Mouse (Mus musculus): ENCODE results near the gene Fer. TPM values are rescaled to one million over a fixed set of nuclear protein-coding genes. Genes with fewer than 3 reads are reported as not detected.

Fer gene
- polyA plus RNA-seq, 1 experiment from 2014 or later: 34.1 TPM

DNA sequence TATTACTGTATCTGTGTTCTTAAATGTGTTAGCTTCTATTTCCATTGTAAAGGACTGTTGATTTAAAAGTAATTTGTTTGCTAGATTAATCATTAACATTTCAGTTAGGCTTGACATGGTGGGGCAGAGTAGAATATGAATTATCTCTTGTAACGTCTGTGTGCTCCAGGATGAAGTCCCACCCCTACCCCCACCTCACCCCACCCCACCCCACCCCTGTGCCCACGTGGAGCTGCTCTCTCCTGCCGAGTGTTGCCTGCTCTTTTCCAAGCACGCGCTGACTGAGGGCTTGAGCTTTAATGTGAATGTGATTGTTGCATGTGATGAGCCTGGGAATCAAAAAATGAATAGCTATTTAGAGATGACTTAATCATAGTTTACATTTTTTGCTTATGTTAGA is 110.9 kb downstream of the Fer start:
- no peak overlapping the region for H3K4me2 ChIP-seq (replicated peaks; ENCODE audit: low read depth, low read length)
- no peak overlapping the region for H3K9ac ChIP-seq (ENCODE audit: low read depth, low read length)
- no peak overlapping the region for H3K27ac ChIP-seq (ENCODE audit: low read depth, low read length)
- no peaks in the 10 kb centered on the region for H3K27me3 ChIP-seq (ENCODE audit: control insufficient read depth, insufficient read depth, low read length)
- 68% methylated on average over 5 of the region's 5 CpGs for WGBS
- H3K36me3 ChIP-seq (ENCODE audit: control insufficient read depth, insufficient read depth, low read length): no peaks in the 10 kb centered on the region
- no peak for ATAC-seq (ENCODE audit: low FRiP score, low TSS enrichment)
- no peak overlapping the region for H3K4me3 ChIP-seq (ENCODE audit: low read length)
- no peaks in the 10 kb centered on the region for H3K9me3 ChIP-seq (ENCODE audit: control insufficient read depth, low read length)
- no peaks in the 10 kb centered on the region for H3K4me1 ChIP-seq (ENCODE audit: control insufficient read depth, insufficient read depth, low read length)

DNA sequence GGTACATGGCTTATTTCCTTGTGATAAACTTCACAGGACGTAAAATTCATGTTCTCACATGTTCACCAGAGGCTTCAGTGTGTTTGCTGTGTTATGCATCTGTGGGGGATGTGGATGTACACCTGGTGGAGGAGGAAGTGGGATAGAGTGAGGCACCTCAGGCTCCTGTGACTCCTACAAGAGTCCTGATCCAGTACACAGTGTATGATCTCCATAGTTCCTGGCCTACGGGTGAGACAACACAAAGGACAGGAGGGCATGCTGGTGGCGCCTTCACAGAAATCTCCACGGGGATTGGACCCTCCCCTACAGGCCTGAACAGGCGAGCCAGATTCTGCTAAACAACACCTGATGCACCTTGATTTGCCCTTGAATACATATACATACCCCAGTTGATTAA is 111.4 kb downstream of the Fer start:
- H3K36me3 ChIP-seq (ENCODE audit: control insufficient read depth, insufficient read depth, low read length): no peaks in the 10 kb centered on the region
- H3K4me3 ChIP-seq (ENCODE audit: low read length): no peak overlapping the region
- WGBS: 92% methylated on average over 5 of the region's 5 CpGs
- no peaks in the 10 kb centered on the region for H3K4me1 ChIP-seq (ENCODE audit: control insufficient read depth, insufficient read depth, low read length)
- H3K4me2 ChIP-seq (replicated peaks; ENCODE audit: low read depth, low read length): no peak overlapping the region
- ATAC-seq (ENCODE audit: low FRiP score, low TSS enrichment): no peak
- H3K9me3 ChIP-seq (ENCODE audit: control insufficient read depth, low read length): no peaks in the 10 kb centered on the region
- no peak overlapping the region for H3K27ac ChIP-seq (ENCODE audit: low read depth, low read length)
- no peak overlapping the region for H3K9ac ChIP-seq (ENCODE audit: low read depth, low read length)
- H3K27me3 ChIP-seq (ENCODE audit: control insufficient read depth, insufficient read depth, low read length): no peaks in the 10 kb centered on the region

DNA sequence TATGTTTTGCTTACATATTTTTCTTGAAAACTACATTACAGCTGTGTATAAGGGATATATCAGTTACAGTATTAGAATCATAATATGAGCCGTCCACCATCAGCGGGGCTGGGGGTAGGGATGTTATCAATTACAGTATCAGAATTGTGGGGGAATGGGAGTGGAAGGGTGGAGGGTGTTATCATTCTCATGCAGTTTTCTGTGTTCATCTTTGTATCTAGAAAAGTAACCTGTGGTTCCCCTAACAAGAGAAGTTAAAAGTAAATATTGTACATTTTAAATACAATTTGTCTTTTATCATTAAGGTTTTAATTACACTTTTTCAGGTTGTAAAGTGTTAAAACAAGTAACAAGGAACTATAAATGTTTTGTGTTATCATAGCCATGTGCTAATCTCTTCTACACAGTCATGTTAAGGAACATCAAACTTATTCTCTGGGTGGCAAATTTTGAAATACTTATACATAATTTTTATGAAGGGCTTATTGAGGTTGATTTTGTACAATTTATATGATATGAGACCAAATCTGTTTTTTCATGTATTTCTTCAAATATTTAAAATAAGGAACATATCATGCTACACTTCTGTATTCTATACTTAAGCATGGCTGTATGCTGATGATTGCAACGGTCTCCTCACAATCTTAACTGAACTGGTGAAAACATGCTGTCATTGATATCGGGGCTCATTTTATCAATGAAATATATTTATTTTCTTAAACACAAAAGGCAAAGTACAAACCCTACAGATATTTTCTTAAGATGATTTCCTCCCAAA is 116.1 kb downstream of the Fer start:
- WGBS: 88% methylated on average over 4 of the region's 4 CpGs

DNA sequence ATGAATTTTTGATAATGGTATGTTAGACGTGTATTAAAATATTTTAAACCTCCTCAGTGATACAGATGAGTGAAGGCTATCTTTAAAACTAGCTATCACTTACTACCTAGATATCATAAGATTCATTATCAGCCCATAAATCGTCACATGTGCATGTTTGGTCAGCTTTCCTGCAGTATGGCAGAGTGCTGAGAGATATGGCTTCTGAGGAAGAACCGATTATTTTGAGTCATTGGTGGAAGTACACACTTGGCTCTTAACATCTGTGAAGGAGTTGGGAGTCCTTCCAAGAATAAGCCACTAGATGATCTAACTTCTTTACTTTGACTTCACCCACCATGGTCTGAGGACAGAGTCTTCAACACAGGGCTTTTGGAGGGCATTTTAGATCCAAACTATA is 117.3 kb downstream of the Fer start:
- H3K4me3 ChIP-seq (ENCODE audit: low read length): no peak overlapping the region
- no peaks in the 10 kb centered on the region for H3K27me3 ChIP-seq (ENCODE audit: control insufficient read depth, insufficient read depth, low read length)
- no peak overlapping the region for H3K4me2 ChIP-seq (replicated peaks; ENCODE audit: low read depth, low read length)
- H3K36me3 ChIP-seq (ENCODE audit: control insufficient read depth, insufficient read depth, low read length): no peaks in the 10 kb centered on the region
- no peak overlapping the region for H3K9ac ChIP-seq (ENCODE audit: low read depth, low read length)
- no peak overlapping the region for H3K27ac ChIP-seq (ENCODE audit: low read depth, low read length)
- no peaks in the 10 kb centered on the region for H3K4me1 ChIP-seq (ENCODE audit: control insufficient read depth, insufficient read depth, low read length)
- no peak for ATAC-seq (ENCODE audit: low FRiP score, low TSS enrichment)
- whole genome bisulfite sequencing: 84% methylated on average over 3 of the region's 3 CpGs
- H3K9me3 ChIP-seq (ENCODE audit: control insufficient read depth, low read length): no peaks in the 10 kb centered on the region

More for the DNA sequence above, 116.1 kb downstream of the Fer start:
- Histone ChIP-seq H3K9me3 (ENCODE audit: control insufficient read depth, low read length) (no peaks in the 10 kb centered on the region), H3K27ac (ENCODE audit: low read depth, low read length) (no peak overlapping the region), H3K4me3 (ENCODE audit: low read length) (no peak overlapping the region), H3K36me3 (ENCODE audit: control insufficient read depth, insufficient read depth, low read length) (no peaks in the 10 kb centered on the region), H3K27me3 (ENCODE audit: control insufficient read depth, insufficient read depth, low read length) (no peaks in the 10 kb centered on the region), H3K4me1 (ENCODE audit: control insufficient read depth, insufficient read depth, low read length) (no peaks in the 10 kb centered on the region), H3K9ac (ENCODE audit: low read depth, low read length) (no peak overlapping the region), H3K4me2 (replicated peaks; ENCODE audit: low read depth, low read length) (no peak overlapping the region)
- no peak for ATAC-seq (ENCODE audit: low FRiP score, low TSS enrichment)

DNA sequence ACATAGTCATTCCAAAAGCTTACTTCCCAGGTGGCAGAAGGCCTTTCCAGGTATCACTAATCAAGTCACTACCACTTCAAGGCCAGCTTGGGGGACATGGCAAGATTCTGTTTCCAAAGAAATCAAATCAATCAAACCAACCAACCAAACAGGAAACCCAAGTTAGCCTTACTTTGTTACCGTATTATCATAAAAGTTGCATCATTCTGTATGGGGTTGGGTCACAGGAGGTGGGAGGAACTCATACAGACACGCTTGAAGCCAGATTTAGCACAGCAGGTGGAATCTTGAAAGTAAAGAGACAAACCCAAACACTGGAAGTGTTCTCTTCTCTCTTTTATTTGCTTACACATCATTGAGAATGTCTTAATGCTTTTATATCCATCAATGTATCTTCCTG is 125.8 kb downstream of the Fer start:
- Histone ChIP-seq H3K9me3 (ENCODE audit: control insufficient read depth, low read length) (no peaks in the 10 kb centered on the region), H3K27ac (ENCODE audit: low read depth, low read length) (no peak overlapping the region), H3K27me3 (ENCODE audit: control insufficient read depth, insufficient read depth, low read length) (no peaks in the 10 kb centered on the region), H3K4me2 (replicated peaks; ENCODE audit: low read depth, low read length) (no peak overlapping the region), H3K4me3 (ENCODE audit: low read length) (no peak overlapping the region), H3K4me1 (ENCODE audit: control insufficient read depth, insufficient read depth, low read length) (no peaks in the 10 kb centered on the region), H3K9ac (ENCODE audit: low read depth, low read length) (no peak overlapping the region), H3K36me3 (ENCODE audit: control insufficient read depth, insufficient read depth, low read length) (no peaks in the 10 kb centered on the region)
- ATAC-seq (ENCODE audit: low FRiP score, low TSS enrichment): no peak
- 72% methylated on average over 2 of the region's 2 CpGs for WGBS

DNA sequence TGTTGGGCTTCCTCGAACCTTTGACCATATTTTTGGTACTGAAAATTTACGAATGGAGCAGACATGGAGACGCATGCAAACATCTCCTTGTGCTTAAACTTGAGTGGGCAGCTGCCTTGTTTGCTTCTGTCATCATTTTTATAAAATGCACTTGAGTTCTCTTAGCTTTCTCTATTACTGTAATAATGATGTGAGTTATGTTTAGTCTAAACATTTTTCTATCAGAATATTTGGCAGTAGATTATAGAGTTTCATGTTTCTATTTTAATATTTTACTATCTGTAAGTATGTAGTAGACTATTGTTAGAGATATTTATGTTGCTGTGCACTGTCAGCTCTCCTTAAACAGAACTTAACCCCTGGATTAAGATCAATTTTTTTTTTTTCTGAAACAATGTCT is 128.3 kb downstream of the Fer start:
- no peaks in the 10 kb centered on the region for H3K9me3 ChIP-seq (ENCODE audit: control insufficient read depth, low read length)
- no peak for ATAC-seq (ENCODE audit: low FRiP score, low TSS enrichment)
- H3K36me3 ChIP-seq (ENCODE audit: control insufficient read depth, insufficient read depth, low read length): no peaks in the 10 kb centered on the region
- no peak overlapping the region for H3K4me2 ChIP-seq (replicated peaks; ENCODE audit: low read depth, low read length)
- no peaks in the 10 kb centered on the region for H3K27me3 ChIP-seq (ENCODE audit: control insufficient read depth, insufficient read depth, low read length)
- no peak overlapping the region for H3K9ac ChIP-seq (ENCODE audit: low read depth, low read length)
- H3K27ac ChIP-seq (ENCODE audit: low read depth, low read length): no peak overlapping the region
- WGBS: 89% methylated on average over 3 of the region's 3 CpGs
- H3K4me3 ChIP-seq (ENCODE audit: low read length): no peak overlapping the region
- H3K4me1 ChIP-seq (ENCODE audit: control insufficient read depth, insufficient read depth, low read length): no peaks in the 10 kb centered on the region

DNA sequence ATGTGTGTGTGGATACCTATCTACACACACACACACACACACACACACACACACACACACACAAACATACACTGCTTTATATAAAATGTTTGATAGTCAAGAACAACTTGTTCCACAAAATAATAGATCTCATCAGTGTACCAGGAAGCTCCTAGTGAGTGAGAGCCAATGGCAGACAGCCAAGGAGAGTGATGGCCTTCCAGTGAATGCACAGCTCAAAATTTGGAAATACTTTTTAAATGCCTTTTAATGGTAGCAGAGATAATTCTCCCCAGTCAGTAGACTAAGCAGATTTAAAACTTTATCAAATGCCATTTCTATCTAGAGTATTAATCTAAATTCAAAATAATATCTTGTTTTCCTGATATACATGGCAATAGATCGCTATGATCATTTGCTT is 133.1 kb downstream of the Fer start:
- Histone ChIP-seq H3K27me3 (ENCODE audit: control insufficient read depth, insufficient read depth, low read length) (no peaks in the 10 kb centered on the region), H3K9ac (ENCODE audit: low read depth, low read length) (no peak overlapping the region), H3K4me3 (ENCODE audit: low read length) (no peak overlapping the region), H3K36me3 (ENCODE audit: control insufficient read depth, insufficient read depth, low read length) (no peaks in the 10 kb centered on the region; the same call in 1 of the 2 replicates), H3K27ac (ENCODE audit: low read depth, low read length) (no peak overlapping the region), H3K4me2 (replicated peaks; ENCODE audit: low read depth, low read length) (no peak overlapping the region), H3K9me3 (ENCODE audit: control insufficient read depth, low read length) (no peaks in the 10 kb centered on the region), H3K4me1 (ENCODE audit: control insufficient read depth, insufficient read depth, low read length) (no peaks in the 10 kb centered on the region)
- ATAC-seq (ENCODE audit: low FRiP score, low TSS enrichment): no peak
- 91% methylated on average over 1 of the region's 1 CpGs for WGBS

DNA sequence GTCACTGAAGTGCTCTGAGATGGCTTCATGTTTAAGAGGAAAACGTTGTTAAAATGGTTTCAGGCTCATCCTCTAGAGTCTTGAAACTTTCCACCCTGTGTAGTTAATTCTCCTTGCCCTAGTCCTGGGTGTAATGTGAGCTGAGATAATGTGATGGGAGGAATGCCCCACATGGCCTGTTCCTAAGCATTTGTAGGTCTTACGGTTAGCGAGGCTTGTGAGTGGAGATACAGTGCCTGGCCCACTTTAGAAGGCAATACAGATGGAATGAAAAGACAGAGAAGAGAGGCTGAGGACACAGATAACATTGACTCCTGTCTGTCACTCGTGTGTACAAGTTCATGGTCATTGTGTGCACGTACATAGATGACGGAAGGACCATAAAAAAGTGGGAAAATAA is 134.8 kb downstream of the Fer start:
- no peak overlapping the region for H3K4me3 ChIP-seq (ENCODE audit: low read length)
- WGBS: 67% methylated on average over 6 of the region's 6 CpGs
- no peaks in the 10 kb centered on the region; the same call in 1 of the 2 replicates for H3K36me3 ChIP-seq (ENCODE audit: control insufficient read depth, insufficient read depth, low read length)
- no peaks in the 10 kb centered on the region for H3K9me3 ChIP-seq (ENCODE audit: control insufficient read depth, low read length)
- H3K27me3 ChIP-seq (ENCODE audit: control insufficient read depth, insufficient read depth, low read length): no peaks in the 10 kb centered on the region
- H3K27ac ChIP-seq (ENCODE audit: low read depth, low read length): no peak overlapping the region
- H3K4me1 ChIP-seq (ENCODE audit: control insufficient read depth, insufficient read depth, low read length): no peaks in the 10 kb centered on the region
- H3K9ac ChIP-seq (ENCODE audit: low read depth, low read length): no peak overlapping the region
- H3K4me2 ChIP-seq (replicated peaks; ENCODE audit: low read depth, low read length): no peak overlapping the region
- ATAC-seq (ENCODE audit: low FRiP score, low TSS enrichment): no peak

DNA sequence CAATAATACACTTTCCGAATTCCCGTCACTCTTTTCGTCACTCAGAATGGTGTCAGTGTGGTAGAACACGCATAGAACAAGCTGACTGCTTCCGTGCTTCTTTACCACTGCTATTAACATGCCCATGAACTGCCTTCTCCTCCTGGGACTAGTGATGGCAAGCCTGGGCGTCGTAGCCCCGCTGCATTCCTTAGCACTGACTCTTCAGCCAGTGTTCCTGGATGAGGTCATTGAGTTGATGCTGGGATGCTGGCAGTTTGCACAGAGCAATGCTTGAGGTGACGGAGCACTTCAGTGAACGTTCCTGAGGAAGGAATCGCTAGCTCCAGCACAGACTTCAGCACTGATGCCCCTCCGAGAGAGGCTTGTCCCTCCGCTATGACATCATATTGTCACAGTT is 140.6 kb downstream of the Fer start:
- Histone ChIP-seq H3K9ac (ENCODE audit: low read depth, low read length) (no peak overlapping the region), H3K27ac (ENCODE audit: low read depth, low read length) (no peak overlapping the region), H3K4me2 (replicated peaks; ENCODE audit: low read depth, low read length) (no peak overlapping the region), H3K27me3 (ENCODE audit: control insufficient read depth, insufficient read depth, low read length) (no peaks in the 10 kb centered on the region), H3K4me3 (ENCODE audit: low read length) (no peak overlapping the region), H3K4me1 (ENCODE audit: control insufficient read depth, insufficient read depth, low read length) (no peaks in the 10 kb centered on the region), H3K36me3 (ENCODE audit: control insufficient read depth, insufficient read depth, low read length) (no peaks in the 10 kb centered on the region), H3K9me3 (ENCODE audit: control insufficient read depth, low read length) (no peaks in the 10 kb centered on the region)
- no peak for ATAC-seq (ENCODE audit: low FRiP score, low TSS enrichment)
- 83% methylated on average over 13 of the region's 13 CpGs for WGBS
